Mouse (Mus musculus): ENCODE measurements around the gene St5.

DNA sequence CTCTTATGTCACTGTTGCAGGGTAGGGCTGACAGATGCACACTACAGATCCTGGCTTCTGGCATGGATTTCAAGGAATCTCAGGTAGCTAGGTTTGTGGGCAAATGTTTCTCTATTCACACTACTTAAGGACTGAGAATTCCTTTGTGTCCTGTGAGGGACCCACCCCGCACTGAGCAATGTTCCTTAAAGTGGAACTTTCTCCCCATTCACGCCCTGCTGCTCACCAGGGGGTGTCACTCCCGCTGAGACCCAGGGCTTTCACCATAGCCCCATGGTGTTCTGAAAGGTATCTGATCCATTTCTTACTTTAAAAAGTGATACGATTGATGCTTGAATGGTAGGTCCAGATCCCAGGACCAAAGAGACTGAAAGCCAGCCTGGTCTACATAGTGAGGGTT, 684 bp downstream of the St5 start:
- TF ChIP-seq CTCF (IDR thresholded peaks at IDR 0.05; ENCODE audit: borderline replicate concordance, insufficient read depth, low read depth, low read length) (no peak), POLR2A (IDR thresholded peaks at IDR 0.05; ENCODE audit: borderline replicate concordance, insufficient read depth, low read length) (no peak)

Data from cerebellum, adult 2 months (tissue).